Mouse (Mus musculus): ENCODE data around the gene Catsperg2. TPM values are rescaled to one million over a fixed set of nuclear protein-coding genes. Genes with fewer than 3 reads are reported as not detected.

The Catsperg2 gene
- not detected for polyA plus RNA-seq (2017; shearing (Covaris generic))

DNA sequence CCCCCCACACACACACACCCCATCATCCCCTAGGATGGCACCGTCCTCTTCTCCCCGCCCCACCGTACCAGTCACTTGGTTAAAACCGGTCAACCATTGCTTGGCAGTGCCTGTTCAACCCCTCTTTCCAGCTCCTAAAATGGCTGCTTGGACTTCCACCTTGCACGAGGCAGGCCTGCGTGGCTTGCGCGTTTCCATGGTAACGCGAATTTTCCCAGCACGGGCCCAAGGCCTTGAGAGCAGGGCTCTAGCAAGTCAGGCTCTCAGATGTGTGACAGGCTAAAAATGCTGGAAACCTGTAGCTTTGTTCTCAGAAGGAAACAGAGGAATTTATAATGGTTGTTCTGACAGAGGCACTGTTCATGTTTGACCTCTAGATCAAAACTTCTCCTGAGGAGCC is at the start of gene Catsperg2:
TSS of gene Catsperg2 (minus strand) at position 173 of the 400 bp plus-strand sequence.

DNA sequence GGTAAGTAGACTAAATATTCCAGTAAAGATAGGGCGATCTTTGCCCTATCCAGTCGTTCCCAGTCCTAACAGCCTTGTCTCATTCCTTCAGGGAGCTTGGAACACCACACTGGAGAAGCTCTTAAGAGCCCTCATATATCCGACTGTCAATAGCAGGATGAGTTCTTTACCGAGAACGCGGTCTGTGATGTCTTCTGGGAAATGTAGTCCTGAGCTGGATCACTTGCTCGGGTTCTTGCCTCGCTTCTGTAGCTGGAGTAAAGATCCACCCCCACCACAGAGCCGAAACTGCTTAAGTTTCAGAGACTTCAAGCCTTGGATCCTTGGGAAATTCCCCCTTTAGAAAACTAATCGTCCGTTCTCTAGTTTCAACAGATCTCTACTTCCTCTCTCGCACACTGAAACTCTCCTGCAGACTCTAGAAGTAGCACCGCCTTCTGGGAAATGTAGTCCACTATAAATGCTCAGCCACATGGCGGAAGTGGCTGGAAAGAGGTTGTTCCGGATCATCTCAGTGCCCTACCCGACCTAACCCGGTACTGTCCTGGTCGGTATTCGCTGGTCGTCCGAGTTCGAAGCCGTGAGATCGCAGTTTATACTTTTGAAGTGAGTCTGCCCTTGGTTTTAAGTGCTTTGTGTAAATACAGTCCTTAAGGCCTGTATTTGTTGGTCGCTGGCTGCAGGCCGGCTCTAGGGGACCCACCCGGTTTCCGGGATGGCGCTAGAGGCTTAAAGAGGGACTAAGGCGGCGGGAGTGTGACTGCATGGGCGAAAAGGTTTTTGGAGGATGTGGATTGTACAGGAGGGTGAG is 41.5 kb upstream of the Catsperg2 start, which contains the start of gene Zfp84:
TSS of gene Zfp84 (plus strand) at position 463 of the 811 bp plus-strand sequence.

Other genes with a start within 250 kb of the Catsperg2 start
- 12.3 TPM for gene Sipa1l3, start 208.4 kb downstream of the Catsperg2 start, polyA plus RNA-seq (2017; shearing (Covaris generic))
- 19.3 TPM for gene Zfp84, start 41.5 kb upstream of the Catsperg2 start, polyA plus RNA-seq (2017; shearing (Covaris generic))
- 0.35 TPM for gene Zfp30, start 57.0 kb upstream of the Catsperg2 start, polyA plus RNA-seq (2017; shearing (Covaris generic))
- 17.6 TPM for gene Zfp790, start 89.1 kb upstream of the Catsperg2 start, polyA plus RNA-seq (2017; shearing (Covaris generic))
- 6.2 TPM for gene Zfp940, start 126.6 kb upstream of the Catsperg2 start, polyA plus RNA-seq (2017; shearing (Covaris generic))
- 12.4 TPM for gene Zfp420, start 132.9 kb upstream of the Catsperg2 start, polyA plus RNA-seq (2017; shearing (Covaris generic))
- 5.1 TPM for gene Zfp27, start 179.5 kb upstream of the Catsperg2 start, polyA plus RNA-seq (2017; shearing (Covaris generic))
- gene Zfp383, start 181.2 kb upstream of the Catsperg2 start, polyA plus RNA-seq (2017; shearing (Covaris generic)): 0.68 TPM
- 8.7 TPM for gene Zfp74, start 227.1 kb upstream of the Catsperg2 start, polyA plus RNA-seq (2017; shearing (Covaris generic))

Measured in CD4-positive, CD25-positive, alpha-beta regulatory T cell (primary cell).